Mouse (Mus musculus) C2C12 (cell line): ENCODE measurements at regions not wholly inside any gene's neighbourhood (a gene's known extent, or its start where the extent isn't known, plus 50 kb on each side); places are given as distances from the start of the nearest gene placed in this dataset.

Experiments used
- CEBPB ChIP-seq: IDR thresholded peaks from one replicate; pipeline ENCODE4 v1.6.1; 2011; ENCODE audit warnings: low read depth, mild to moderate bottlenecking, control low read depth, moderate library complexity
- CTCF ChIP-seq: IDR thresholded peaks from one replicate; pipeline ENCODE4 v1.5.1; 2011; ENCODE audit not compliant: control insufficient read depth, insufficient read depth, insufficient read length
- FOSL1 ChIP-seq: IDR thresholded peaks from one replicate; pipeline ENCODE4 v1.8.0; 2011; ENCODE audit warnings: mild to moderate bottlenecking, low read length; ENCODE audit not compliant: poor library complexity, insufficient read depth, severe bottlenecking
- MAX ChIP-seq: IDR thresholded peaks from one replicate; pipeline ENCODE4 v1.6.1; 2011; ENCODE audit warnings: mild to moderate bottlenecking, control low read depth
- MYOD1 ChIP-seq: IDR thresholded peaks from one replicate; pipeline ENCODE4 v1.6.1; 2011; ENCODE audit warnings: low read depth; ENCODE audit not compliant: control insufficient read depth, insufficient read length
- MYOG ChIP-seq: IDR thresholded peaks from one replicate; pipeline ENCODE4 v1.6.1; 2011; ENCODE audit not compliant: control insufficient read depth, insufficient read length; ENCODE audit errors: extremely low read depth

DNA sequence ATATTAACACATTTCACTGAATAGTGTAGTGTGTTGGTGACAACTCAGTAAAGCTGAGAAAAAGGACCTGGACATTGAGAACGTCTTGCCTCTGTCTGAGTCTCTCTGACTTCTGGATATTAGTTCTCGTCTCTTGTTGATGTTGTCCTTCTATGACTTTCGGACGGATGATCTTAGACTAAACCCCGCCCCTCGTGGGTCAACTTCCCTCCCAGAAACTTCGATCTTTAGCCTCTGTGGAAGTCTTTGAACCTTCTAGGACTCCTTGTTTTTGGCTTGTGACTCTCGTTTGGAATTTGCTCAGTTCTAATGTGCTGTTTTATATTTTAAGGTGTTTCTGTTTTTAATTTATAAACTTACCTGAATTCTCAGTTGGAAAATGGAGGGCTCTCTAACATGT lies 61.2 kb upstream of the Slc35c1 start:
- no peak for TF ChIP-seq CTCF
- no peak for TF ChIP-seq MAX
- TF ChIP-seq MYOD1, result no peak
- no peak for TF ChIP-seq CEBPB
- no peak for TF ChIP-seq FOSL1
- no peak for TF ChIP-seq MYOG
